13 mouse cellular contexts compared by ENCODE assay signal in genomic region chr2:6363126-6363525, GRCm38 (mm10). TPM values are rescaled to one million over a fixed set of nuclear protein-coding genes. Genes with fewer than 3 reads are reported as not detected.
DNase-seq lines count a peak whose midpoint lies in the region; ATAC-seq and TF ChIP-seq lines count a peak whose summit lies in the region.
"Had no signal": no experiment of that assay in that cellular context is flagged by ENCODE, and none has a peak within 500 bp of the region (broad histone marks: within the 10 kb centered on the region; RNA-seq: fewer than 3 reads in every experiment).

No protein-coding gene starts in this region.

- peaks cover 2% of the 10 kb centered on the region; the same call in 1 of the 2 replicates for H3K79me2 ChIP-seq in heart, adult 2 months (replicated peaks; ENCODE audit: control insufficient read depth, insufficient read depth, low read length)

- no peaks in the 10 kb centered on the region for H3K9me3 ChIP-seq in heart, embryonic 12.5 days (replicated peaks)
- H3K9me3 ChIP-seq in midbrain, embryonic 10.5 days (replicated peaks) = no peaks in the 10 kb centered on the region
- no peaks in the 10 kb centered on the region for H3K9me3 ChIP-seq in midbrain, embryonic 11.5 days (ENCODE audit: control insufficient read depth, low read length)
- H3K9me3 ChIP-seq in stomach, embryonic 15.5 days = no peaks in the 10 kb centered on the region
- H3K9me3 ChIP-seq: forebrain, embryonic 15.5 days; midbrain, embryonic 12.5 days; neural tube, embryonic 15.5 days had no signal

- H3K9ac ChIP-seq in heart, embryonic 12.5 days = no peak overlapping the region
- no peak overlapping the region for H3K9ac ChIP-seq in heart, adult 2 months (ENCODE audit: low read depth, low read length)
- H3K9ac ChIP-seq in midbrain, embryonic 11.5 days (ENCODE audit: low read length) = no peak overlapping the region
- H3K9ac ChIP-seq in stomach, embryonic 15.5 days = no peak overlapping the region
- H3K9ac ChIP-seq: forebrain, embryonic 15.5 days; midbrain, embryonic 12.5 days; neural tube, embryonic 15.5 days had no signal

- 0 out of 2 replicates have a peak overlapping the region, but pooled peaks have one; percentile 34 for H3K27ac ChIP-seq in heart, embryonic 12.5 days (ENCODE audit: poor library complexity, severe bottlenecking)
- H3K27ac ChIP-seq in heart, adult 2 months = no peak overlapping the region
- H3K27ac ChIP-seq in midbrain, embryonic 10.5 days (replicated peaks) = 0 out of 2 replicates have a peak overlapping the region, but pooled peaks have one; percentile 5
- H3K27ac ChIP-seq in midbrain, embryonic 11.5 days (ENCODE audit: low read depth, low read length) = no peak overlapping the region
- peak overlapping the region; percentile 28; the same call in 1 of the 2 replicates for H3K27ac ChIP-seq in stomach, embryonic 15.5 days
- H3K27ac ChIP-seq: forebrain, embryonic 15.5 days; midbrain, embryonic 12.5 days; neural tube, embryonic 15.5 days had no signal

- ATAC-seq in heart, embryonic 12.5 days (ENCODE audit: insufficient number of reproducible peaks, low FRiP score) = no peak
- no peak for ATAC-seq in midbrain, embryonic 11.5 days (ENCODE audit: low FRiP score)
- ATAC-seq in inflammation-experienced regulatory T-cells, adult 6 months = peak; percentile 72
- no peak for ATAC-seq in stomach, embryonic 15.5 days (ENCODE audit: insufficient read depth, low FRiP score, low read depth)
- ATAC-seq: forebrain, embryonic 15.5 days had no signal

- H3K27me3 ChIP-seq in heart, embryonic 12.5 days (replicated peaks) = no peaks in the 10 kb centered on the region
- H3K27me3 ChIP-seq in heart, adult 2 months (ENCODE audit: control insufficient read depth, insufficient read depth, low read length) = no peaks in the 10 kb centered on the region
- no peaks in the 10 kb centered on the region for H3K27me3 ChIP-seq in midbrain, embryonic 10.5 days (ENCODE audit: low read depth, poor library complexity, severe bottlenecking)
- H3K27me3 ChIP-seq in midbrain, embryonic 11.5 days (ENCODE audit: control insufficient read depth, insufficient read depth, low read length) = no peaks in the 10 kb centered on the region
- H3K27me3 ChIP-seq in stomach, embryonic 15.5 days (replicated peaks) = no peaks in the 10 kb centered on the region
- H3K27me3 ChIP-seq: forebrain, embryonic 15.5 days; midbrain, embryonic 12.5 days; neural tube, embryonic 15.5 days had no signal

- peaks cover 38% of the 10 kb centered on the region for H3K4me1 ChIP-seq in heart, embryonic 12.5 days (replicated peaks)
- peaks cover 3% of the 10 kb centered on the region for H3K4me1 ChIP-seq in heart, adult 2 months (ENCODE audit: control insufficient read depth, insufficient read depth, low read length)
- peaks cover 22% of the 10 kb centered on the region for H3K4me1 ChIP-seq in midbrain, embryonic 10.5 days
- peaks cover 2% of the 10 kb centered on the region for H3K4me1 ChIP-seq in midbrain, embryonic 11.5 days (ENCODE audit: control insufficient read depth, insufficient read depth, low read length)
- peaks cover 17% of the 10 kb centered on the region; the same call in 1 of the 2 replicates for H3K4me1 ChIP-seq in stomach, embryonic 15.5 days

- intact Hi-C loops in heart, adult 2 months (cut with DNase I) = no loop called here

- no peak for TF ChIP-seq POLR2A in heart, adult 2 months (IDR thresholded peaks at IDR 0.05; ENCODE audit: insufficient read depth, low read depth, low read length)

- H3K4me3 ChIP-seq in heart, embryonic 12.5 days = no peak overlapping the region
- no peak overlapping the region for H3K4me3 ChIP-seq in heart, adult 2 months
- no peak overlapping the region for H3K4me3 ChIP-seq in midbrain, embryonic 10.5 days
- no peak overlapping the region for H3K4me3 ChIP-seq in midbrain, embryonic 11.5 days (ENCODE audit: low read depth, low read length)
- no peak overlapping the region for H3K4me3 ChIP-seq in stomach, embryonic 15.5 days (replicated peaks)
- H3K4me3 ChIP-seq: forebrain, embryonic 15.5 days; midbrain, embryonic 12.5 days; neural tube, embryonic 15.5 days had no signal

- H3K36me3 ChIP-seq in heart, embryonic 12.5 days = no peaks in the 10 kb centered on the region
- H3K36me3 ChIP-seq in heart, adult 2 months (ENCODE audit: control insufficient read depth, insufficient read depth, low read length) = no peaks in the 10 kb centered on the region
- H3K36me3 ChIP-seq in midbrain, embryonic 10.5 days = 0 out of 2 replicates have a peak, but pooled peaks cover 2% of the 10 kb centered on the region
- no peaks in the 10 kb centered on the region for H3K36me3 ChIP-seq in midbrain, embryonic 11.5 days (ENCODE audit: control insufficient read depth, insufficient read depth, low read length)
- no peaks in the 10 kb centered on the region for H3K36me3 ChIP-seq in stomach, embryonic 15.5 days
- H3K36me3 ChIP-seq: forebrain, embryonic 15.5 days; midbrain, embryonic 12.5 days; neural tube, embryonic 15.5 days had no signal

- no peak for DNase-seq in heart, adult 2 months
- no peak for DNase-seq in midbrain, embryonic 10.5 days (ENCODE audit: low spot score)
- DNase-seq in midbrain, embryonic 11.5 days (ENCODE audit: low spot score, missing footprints) = no peak
- DNase-seq in left cerebral cortex, adult 8-10 months (ENCODE audit: low spot score in 2 of 2) = no peak
- no peak for DNase-seq in right cerebral cortex, postnatal 14 days
- DNase-seq: heart, adult 18-20 months; kidney, adult 8-10 months had no signal

- no peak for TF ChIP-seq CTCF in heart, adult 2 months (IDR thresholded peaks at IDR 0.05)

- no peak for TF ChIP-seq EP300 in heart, adult 2 months (IDR thresholded peaks at IDR 0.05; ENCODE audit: insufficient read depth, low read depth, low read length)

- WGBS in heart, embryonic 12.5 days = 52% methylated on average over 13 of the region's 13 CpGs
- 64% methylated on average over 13 of the region's 13 CpGs for WGBS in heart, adult 2 months
- 88% methylated on average over 13 of the region's 13 CpGs for WGBS in midbrain, embryonic 10.5 days
- WGBS in midbrain, embryonic 11.5 days = 84% methylated on average over 13 of the region's 13 CpGs
- 36% methylated on average over 13 of the region's 13 CpGs for WGBS in stomach, embryonic 15.5 days

- no peak overlapping the region for H3K4me2 ChIP-seq in heart, embryonic 12.5 days
- no peak overlapping the region for H3K4me2 ChIP-seq in midbrain, embryonic 11.5 days
- H3K4me2 ChIP-seq in stomach, embryonic 15.5 days = no peak overlapping the region; the same call in 1 of the 2 replicates
- H3K4me2 ChIP-seq: forebrain, embryonic 15.5 days; midbrain, embryonic 12.5 days; neural tube, embryonic 15.5 days had no signal

RNA-seq across cellular contexts. Expression of gene Usp6nl, which starts 40.7 kb away (rescaled TPM):
- 10.2 and 10.4 TPM in 2 replicates for polyA plus RNA-seq in heart, embryonic 12.5 days (2016; fragmentation: Nextera tagmentation; extraction: Ambion mirVana)
- 1 to 10 TPM; 6.5 to 6.6 TPM for total RNA-seq in heart, adult 2 months (2021)
- polyA plus RNA-seq in heart, adult 2 months (2012; rRNA removed) = 2.0 and 2.8 TPM in 2 replicates
- 11.0 and 11.8 TPM in 2 replicates for polyA plus RNA-seq in midbrain, embryonic 10.5 days (2016; fragmentation: Nextera tagmentation; extraction: Ambion mirVana)
- 15.9 and 18.2 TPM in 2 replicates for polyA plus RNA-seq in midbrain, embryonic 11.5 days (2014; fragmentation: Nextera tagmentation; extraction: Ambion mirVana)
- polyA plus RNA-seq in inflammation-experienced regulatory T-cells, adult 6 months (2017; shearing (Covaris generic)) = 10 to 100 TPM in 1 of 3 experiments, 1 to 10 TPM in 2; 4.1 to 11.9 (median 7.2) TPM
- polyA plus RNA-seq in stomach, embryonic 15.5 days (2015; fragmentation: Nextera tagmentation; extraction: Ambion mirVana) = 9.1 and 11.3 TPM in 2 replicates
- total RNA-seq in left cerebral cortex, adult 8-10 months (2022) = 10 to 100 TPM; 16.9 to 20.8 (median 18.3) TPM

Comparison
In these comparisons a context has a peak if more than half of its experiments do, and no peak if none do; other contexts are left out.
1. H3K27ac ChIP-seq: peak in heart, embryonic 12.5 days (single experiment), midbrain, embryonic 10.5 days (single experiment) and stomach, embryonic 15.5 days (single experiment); none in heart, adult 2 months (single experiment) and midbrain, embryonic 11.5 days (single experiment).